ENCODE assay signal across 9 mouse cellular contexts in the genomic region with DNA sequence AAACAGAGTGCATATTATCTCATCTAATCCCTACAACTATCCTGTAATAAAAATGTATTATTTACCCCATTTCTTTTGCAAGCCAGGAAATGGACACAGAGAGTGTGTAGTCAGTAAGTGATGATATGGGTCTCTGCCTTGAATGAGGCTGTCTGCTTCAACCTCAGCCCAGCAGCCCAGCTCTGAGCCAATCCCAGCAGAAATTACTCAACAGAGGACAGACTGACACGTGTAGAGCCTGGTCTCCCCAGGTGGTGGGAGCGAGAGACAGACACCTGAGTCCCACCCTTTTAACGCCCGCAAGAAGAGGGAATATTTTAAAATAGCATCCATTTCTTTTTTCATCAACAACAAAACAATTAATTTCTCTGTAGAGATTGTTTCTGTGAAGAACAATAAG.
DNase-seq lines count a peak whose midpoint lies in the region; ATAC-seq and TF ChIP-seq lines count a peak whose summit lies in the region.
"Had no signal": no experiment of that assay in that cellular context is flagged by ENCODE, and none has a peak within 500 bp of the region (broad histone marks: within the 10 kb centered on the region; RNA-seq: fewer than 3 reads in every experiment).

No protein-coding gene starts in this region.

- no peaks in the 10 kb centered on the region for H3K4me1 ChIP-seq in liver, embryonic 11.5 days (replicated peaks; ENCODE audit: control insufficient read depth, insufficient read depth, low read length)
- peaks cover 10% of the 10 kb centered on the region; the same call in 1 of the 2 replicates for H3K4me1 ChIP-seq in forebrain, embryonic 11.5 days (replicated peaks; ENCODE audit: control insufficient read depth, insufficient read depth, low read length)
- 0 out of 2 replicates have a peak, but pooled peaks cover 9% of the 10 kb centered on the region for H3K4me1 ChIP-seq in intestine, embryonic 14.5 days (replicated peaks; ENCODE audit: control insufficient read depth, insufficient read depth, low read length)
- H3K4me1 ChIP-seq in neural tube, embryonic 12.5 days = peaks cover 12% of the 10 kb centered on the region

- H3K36me3 ChIP-seq in liver, embryonic 11.5 days (ENCODE audit: control insufficient read depth, insufficient read depth, low read length) = no peaks in the 10 kb centered on the region
- no peaks in the 10 kb centered on the region for H3K36me3 ChIP-seq in forebrain, embryonic 11.5 days (ENCODE audit: control insufficient read depth, insufficient read depth, low read length)
- H3K36me3 ChIP-seq in intestine, embryonic 14.5 days (ENCODE audit: control insufficient read depth, insufficient read depth, low read length) = no peaks in the 10 kb centered on the region
- no peaks in the 10 kb centered on the region for H3K36me3 ChIP-seq in neural tube, embryonic 12.5 days

- no peaks in the 10 kb centered on the region for H3K27me3 ChIP-seq in liver, embryonic 11.5 days (replicated peaks; ENCODE audit: control insufficient read depth, insufficient read depth, low read length)
- H3K27me3 ChIP-seq in forebrain, embryonic 11.5 days (ENCODE audit: control insufficient read depth, insufficient read depth, low read length) = no peaks in the 10 kb centered on the region
- no peaks in the 10 kb centered on the region for H3K27me3 ChIP-seq in intestine, embryonic 14.5 days (replicated peaks; ENCODE audit: control insufficient read depth, insufficient read depth, low read length)
- no peaks in the 10 kb centered on the region for H3K27me3 ChIP-seq in neural tube, embryonic 12.5 days (replicated peaks)

- no peak overlapping the region for H3K9ac ChIP-seq in liver, embryonic 11.5 days (ENCODE audit: low read depth, low read length)
- no peak overlapping the region for H3K9ac ChIP-seq in forebrain, embryonic 11.5 days (ENCODE audit: low read length)
- H3K9ac ChIP-seq in intestine, embryonic 14.5 days (ENCODE audit: low read length) = no peak overlapping the region
- 0 out of 2 replicates have a peak overlapping the region, but pooled peaks have one; percentile 29 for H3K9ac ChIP-seq in neural tube, embryonic 12.5 days

- DNase-seq in liver, embryonic 11.5 days (ENCODE audit: low spot score) = no peak
- no peak for DNase-seq in liver
- no peak for DNase-seq in forebrain, embryonic 11.5 days (ENCODE audit: low spot score)
- DNase-seq in intestine, embryonic 14.5 days (ENCODE audit: low spot score) = no peak
- DNase-seq in left cerebral cortex, adult 2 months (ENCODE audit: extremely low spot score in 1 of 2, low spot score in 2 of 2) = no peak
- DNase-seq in layer of hippocampus, postnatal 10 days (ENCODE audit: low spot score in 2 of 2) = no peak
- DNase-seq: adrenal gland, postnatal 36 days; lung, adult 2 months had no signal

- intact Hi-C loops in left cerebral cortex, adult 2 months (cut with DNase I) = no loop called here

- no peak overlapping the region for H3K4me3 ChIP-seq in liver, embryonic 11.5 days (ENCODE audit: low read depth, low read length)
- no peak overlapping the region for H3K4me3 ChIP-seq in forebrain, embryonic 11.5 days (ENCODE audit: low read depth, low read length)
- H3K4me3 ChIP-seq in intestine, embryonic 14.5 days (ENCODE audit: low read depth, low read length) = peak overlapping the region; percentile 20; the same call in 1 of the 2 replicates
- no peak overlapping the region for H3K4me3 ChIP-seq in neural tube, embryonic 12.5 days
- no peak overlapping the region; the same call in 1 of the 2 replicates for H3K4me3 ChIP-seq in left cerebral cortex, adult 2 months

- H3K4me2 ChIP-seq in liver, embryonic 11.5 days = peak overlapping the region; percentile 58
- H3K4me2 ChIP-seq in forebrain, embryonic 11.5 days (ENCODE audit: low read depth, low read length, severe bottlenecking) = peak overlapping the region; percentile 48; the same call in 1 of the 2 replicates
- peak overlapping the region; percentile 54 for H3K4me2 ChIP-seq in intestine, embryonic 14.5 days (ENCODE audit: low read length)
- H3K4me2 ChIP-seq in neural tube, embryonic 12.5 days (replicated peaks) = peak overlapping the region; percentile 59

- no peak overlapping the region for H3K27ac ChIP-seq in liver, embryonic 11.5 days (ENCODE audit: low read depth, low read length)
- no peak overlapping the region for H3K27ac ChIP-seq in forebrain, embryonic 11.5 days (ENCODE audit: low read depth, low read length)
- no peak overlapping the region for H3K27ac ChIP-seq in intestine, embryonic 14.5 days (ENCODE audit: low read depth)
- H3K27ac ChIP-seq in neural tube, embryonic 12.5 days = no peak overlapping the region
- no peak overlapping the region for H3K27ac ChIP-seq in left cerebral cortex, adult 2 months

- ATAC-seq in liver, embryonic 11.5 days (replicated peaks; ENCODE audit: low FRiP score) = no peak
- 0 out of 2 replicates have a peak, but pooled peaks have one; percentile 17 for ATAC-seq in forebrain, embryonic 11.5 days (replicated peaks; ENCODE audit: low FRiP score)
- ATAC-seq in intestine, embryonic 14.5 days (replicated peaks; ENCODE audit: low FRiP score, low TSS enrichment, low read depth) = no peak
- ATAC-seq in neural tube, embryonic 12.5 days (ENCODE audit: low FRiP score, low read depth) = 0 out of 2 replicates have a peak, but pooled peaks have one; percentile 45

- no peaks in the 10 kb centered on the region for H3K9me3 ChIP-seq in liver, embryonic 11.5 days (ENCODE audit: control insufficient read depth, low read length)
- no peaks in the 10 kb centered on the region for H3K9me3 ChIP-seq in forebrain, embryonic 11.5 days (ENCODE audit: control insufficient read depth, low read length)
- no peaks in the 10 kb centered on the region for H3K9me3 ChIP-seq in intestine, embryonic 14.5 days (ENCODE audit: control insufficient read depth, low read length)
- no peaks in the 10 kb centered on the region for H3K9me3 ChIP-seq in neural tube, embryonic 12.5 days

- 31% methylated on average over 4 of the region's 4 CpGs for WGBS in liver, embryonic 11.5 days
- WGBS in forebrain, embryonic 11.5 days = 14% methylated on average over 4 of the region's 4 CpGs
- 34% methylated on average over 4 of the region's 4 CpGs for WGBS in intestine, embryonic 14.5 days
- 17% methylated on average over 4 of the region's 4 CpGs for WGBS in neural tube, embryonic 12.5 days

- TF ChIP-seq CTCF in left cerebral cortex, adult 2 months (IDR thresholded peaks at IDR 0.05) = no peak

Comparison
In these comparisons a context has a peak if more than half of its experiments do, and no peak if none do; other contexts are left out.
1. ATAC-seq: peak in forebrain, embryonic 11.5 days (single experiment) and neural tube, embryonic 12.5 days (single experiment); none in liver, embryonic 11.5 days (single experiment) and intestine, embryonic 14.5 days (single experiment).
2. Peak in every context shown above with its lines, with median percentiles within 50 percentile points of each other: H3K4me2 ChIP-seq.